Mouse (Mus musculus): ENCODE measurements around the gene Alg13. TPM values are rescaled to one million over a fixed set of nuclear protein-coding genes. Genes with fewer than 3 reads are reported as not detected.

The Alg13 gene
- polyA plus RNA-seq, 1 experiment from 2014 or later: 10.6 TPM

DNA sequence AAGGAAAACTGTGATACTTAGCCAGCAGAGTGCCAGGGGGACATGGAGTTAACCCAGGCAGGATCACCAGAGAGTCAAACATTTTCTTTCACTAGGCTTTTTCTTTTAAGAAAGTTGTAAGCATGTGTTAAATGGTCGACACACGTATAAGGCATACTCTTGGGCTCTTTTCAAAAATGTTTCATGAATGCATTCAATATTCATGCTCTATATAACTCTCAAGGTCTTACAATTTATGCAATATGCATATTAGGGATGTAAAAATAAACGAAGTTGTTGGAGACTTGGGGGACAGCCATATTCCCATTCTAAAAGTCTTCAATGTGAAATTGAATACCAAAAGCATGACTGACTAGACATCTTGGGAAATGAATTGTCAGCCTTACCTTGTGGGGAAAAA lies 106.2 kb downstream of the Alg13 start:
- Histone ChIP-seq H3K4me3 (ENCODE audit: low read depth, low read length) (no peak overlapping the region), H3K9ac (ENCODE audit: low read length) (no peak overlapping the region), H3K4me2 (replicated peaks; ENCODE audit: low read depth) (no peak overlapping the region), H3K4me1 (replicated peaks; ENCODE audit: control insufficient read depth, insufficient read depth) (no peaks in the 10 kb centered on the region), H3K36me3 (ENCODE audit: control insufficient read depth, insufficient read depth, low read length) (no peaks in the 10 kb centered on the region), H3K27ac (replicated peaks) (no peak overlapping the region), H3K9me3 (ENCODE audit: control insufficient read depth, low read length) (no peaks in the 10 kb centered on the region), H3K27me3 (ENCODE audit: control insufficient read depth, insufficient read depth, low read length) (no peaks in the 10 kb centered on the region)
- no peak for TF ChIP-seq EP300 (optimal IDR thresholded peaks at IDR 0.05)
- WGBS: 64% methylated on average over 3 of the region's 3 CpGs
- ATAC-seq (ENCODE audit: low FRiP score, low TSS enrichment) (no peak), DNase-seq (ENCODE audit: low spot score) (no peak)

Small RNAs within 50 kb of the gene (microRNA-seq; reads per million reads assigned to microRNA genes)
- not detected for gene Mir680-2

Other genes with a start within 250 kb of the Alg13 start
- 0.51 and 0.73 TPM in 2 replicates for gene A730046J19Rik, start 164.1 kb upstream of the Alg13 start, polyA plus RNA-seq (2015; fragmentation: Nextera tagmentation; extraction: Ambion mirVana)
- gene Trpc5os, start 138.8 kb downstream of the Alg13 start, polyA plus RNA-seq (2015; fragmentation: Nextera tagmentation; extraction: Ambion mirVana): not detected in 2 replicates

Data from stomach, postnatal 0 days (tissue).